Mouse (Mus musculus) granulocyte monocyte progenitor cell, adult 5-6 weeks (primary cell): ENCODE results near the gene Olfr1301. TPM values are rescaled to one million over a fixed set of nuclear protein-coding genes. Genes with fewer than 3 reads are reported as not detected.

Source experiments
- ATAC-seq: replicated peaks from 2 replicates; pipeline ENCODE4 v1.8.0; 2016; ENCODE audit warnings: mild to moderate bottlenecking, moderate TSS enrichment, inconsistent platforms; ENCODE audit not compliant: poor library complexity, severe bottlenecking
- total RNA-seq, 2 experiments: library from RNA; stranded (forward) in 1 of 2; stranded (reverse) in 1 of 2; fragments of 200-712, 200-1000 nt in 1 of 2; fragments of >200 nt in 1 of 2; fragmentation: Nextera tagmentation in 1 of 2; gene quantifications; 2 replicates each; pipeline ENCODE4 v1.2.3; 2014 to 2017

The Olfr1301 gene
- total RNA-seq (2014; fragmentation: Nextera tagmentation) (not detected in 2 replicates), total RNA-seq (2017) (not detected in 2 replicates)

GRCm38 (mm10) chr2:111750706-111751105 lies at the start of gene Olfr1301:
Gene Olfr1301, plus strand, starts transcription at chr2:111751006.
- ATAC-seq = no peak

DNA sequence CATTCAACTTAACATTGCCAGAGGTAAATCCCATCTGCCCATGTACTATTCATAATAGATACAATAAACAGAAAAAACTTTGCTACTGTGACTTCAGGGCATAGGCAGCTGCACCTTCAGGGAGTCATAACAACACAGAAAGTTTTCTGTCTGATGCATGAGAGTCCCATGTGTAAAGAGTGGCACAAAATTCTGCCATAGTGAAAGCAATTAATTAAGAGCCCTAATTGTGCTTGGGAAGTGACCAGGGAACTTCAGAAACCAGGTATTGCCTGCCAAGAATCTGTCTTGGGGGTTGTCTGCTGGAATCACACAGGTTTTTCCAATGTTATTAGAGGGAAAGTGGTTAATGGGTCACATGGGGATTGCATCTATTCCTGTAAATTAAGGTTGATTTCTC lies 24.1 kb upstream of the Olfr1301 start:
- no peak for ATAC-seq

GRCm38 (mm10) chr2:111777129-111777528 lies 26.3 kb downstream of the Olfr1301 start, which contains the start of gene Olfr1302:
Gene Olfr1302, plus strand, starts transcription at chr2:111777429.
- no peak for ATAC-seq

Other genes with a start within 250 kb of the Olfr1301 start
- not detected in 2 replicates for gene Olfr1293-ps, start 225.8 kb upstream of the Olfr1301 start, total RNA-seq (2014; fragmentation: Nextera tagmentation)
- not detected in 2 replicates for gene Olfr1293-ps, start 225.8 kb upstream of the Olfr1301 start, total RNA-seq (2017)
- gene Olfr1294, start 210.7 kb upstream of the Olfr1301 start, total RNA-seq (2014; fragmentation: Nextera tagmentation) = not detected in 2 replicates
- not detected in 2 replicates for gene Olfr1294, start 210.7 kb upstream of the Olfr1301 start, total RNA-seq (2017)
- not detected in 2 replicates for gene Olfr1295, start 181.3 kb upstream of the Olfr1301 start, total RNA-seq (2014; fragmentation: Nextera tagmentation)
- gene Olfr1295, start 181.3 kb upstream of the Olfr1301 start, total RNA-seq (2017) = not detected in 2 replicates
- gene Olfr1297, start 124.5 kb upstream of the Olfr1301 start, total RNA-seq (2014; fragmentation: Nextera tagmentation) = not detected in 2 replicates
- not detected in 2 replicates for gene Olfr1297, start 124.5 kb upstream of the Olfr1301 start, total RNA-seq (2017)
- gene Olfr1298, start 101.8 kb upstream of the Olfr1301 start, total RNA-seq (2014; fragmentation: Nextera tagmentation) = not detected in 2 replicates
- gene Olfr1298, start 101.8 kb upstream of the Olfr1301 start, total RNA-seq (2017) = not detected in 2 replicates
- gene Olfr1299, start 89.6 kb upstream of the Olfr1301 start, total RNA-seq (2014; fragmentation: Nextera tagmentation) = not detected in 2 replicates
- gene Olfr1299, start 89.6 kb upstream of the Olfr1301 start, total RNA-seq (2017) = not detected in 2 replicates
- gene Olfr1302, start 26.4 kb downstream of the Olfr1301 start, total RNA-seq (2014; fragmentation: Nextera tagmentation) = not detected in 2 replicates
- not detected in 2 replicates for gene Olfr1302, start 26.4 kb downstream of the Olfr1301 start, total RNA-seq (2017)
- gene Olfr1303, start 69.3 kb downstream of the Olfr1301 start, total RNA-seq (2014; fragmentation: Nextera tagmentation) = not detected in 2 replicates
- not detected in 2 replicates for gene Olfr1303, start 69.3 kb downstream of the Olfr1301 start, total RNA-seq (2017)
- gene Olfr1305, start 126.1 kb downstream of the Olfr1301 start, total RNA-seq (2014; fragmentation: Nextera tagmentation) = not detected in 2 replicates
- not detected in 2 replicates for gene Olfr1305, start 126.1 kb downstream of the Olfr1301 start, total RNA-seq (2017)
- not detected in 2 replicates for gene Olfr1306, start 165.3 kb downstream of the Olfr1301 start, total RNA-seq (2014; fragmentation: Nextera tagmentation)
- not detected in 2 replicates for gene Olfr1306, start 165.3 kb downstream of the Olfr1301 start, total RNA-seq (2017)
- gene Olfr1307, start 198.4 kb downstream of the Olfr1301 start, total RNA-seq (2014; fragmentation: Nextera tagmentation) = not detected in 2 replicates
- not detected in 2 replicates for gene Olfr1307, start 198.4 kb downstream of the Olfr1301 start, total RNA-seq (2017)
- gene Olfr1308, start 213.9 kb downstream of the Olfr1301 start, total RNA-seq (2014; fragmentation: Nextera tagmentation) = not detected in 2 replicates
- not detected in 2 replicates for gene Olfr1308, start 213.9 kb downstream of the Olfr1301 start, total RNA-seq (2017)
- not detected in 2 replicates for gene Olfr1309, start 239.3 kb downstream of the Olfr1301 start, total RNA-seq (2014; fragmentation: Nextera tagmentation)
- not detected in 2 replicates for gene Olfr1309, start 239.3 kb downstream of the Olfr1301 start, total RNA-seq (2017)